Mouse (Mus musculus) urinary bladder, postnatal 4 days (tissue): ENCODE measurements at regions not wholly inside any gene's neighbourhood (a gene's known extent, or its start where the extent isn't known, plus 50 kb on each side); places are given as distances from the start of the nearest gene placed in this dataset.
A peak's percentile ranks its signal among the peaks of the same experiment; 100 is the strongest.
"Not testable (repeated sequence)": the region's sequence is repeated elsewhere in the genome, so short reads cannot be mapped to it uniquely, and the experiment has no call there.

ENCODE experiments used
- DNase-seq, 2 experiments: peaks; one replicate each; pipeline ENCODE4 v3.0.0; 2021 to 2022; ENCODE audit warnings: low spot score in 2 of 2

GRCm38 (mm10) chr7:111969198-111969887, 54.0 kb upstream of the Usp47 start:
- peak; percentile 55 to 77 for DNase-seq

GRCm38 (mm10) chr7:111968261-111968660, 55.0 kb upstream of the Usp47 start:
- no peak for DNase-seq

- no peak for DNase-seq
Observed at GRCm38 (mm10) chr7:111966716-111967115, 56.6 kb upstream of the Usp47 start.

- DNase-seq = no peak
Observed at GRCm38 (mm10) chr7:111963969-111964368, 59.3 kb upstream of the Usp47 start.

- no peak for DNase-seq
Observed at GRCm38 (mm10) chr7:111959977-111960376, 63.3 kb upstream of the Usp47 start.

- DNase-seq = no peak
Observed at GRCm38 (mm10) chr7:111956671-111957070, 66.6 kb upstream of the Usp47 start.

GRCm38 (mm10) chr7:111939631-111940030, 83.7 kb upstream of the Usp47 start:
- DNase-seq = no peak

- no peak for DNase-seq
Observed at GRCm38 (mm10) chr7:111937547-111937946, 85.8 kb upstream of the Usp47 start.

GRCm38 (mm10) chr7:111937102-111937501, 86.2 kb upstream of the Usp47 start:
- no peak for DNase-seq

- no peak for DNase-seq
Observed at GRCm38 (mm10) chr7:111932725-111933124, 90.6 kb upstream of the Usp47 start.

GRCm38 (mm10) chr7:111919961-111920360, 103.3 kb upstream of the Usp47 start:
- DNase-seq = no peak

- no peak for DNase-seq
Observed at GRCm38 (mm10) chr7:111903741-111904231, 119.5 kb upstream of the Usp47 start.

- DNase-seq = no peak
Observed at GRCm38 (mm10) chr7:111897016-111897415, 117.2 kb upstream of the Galnt18 start.

GRCm38 (mm10) chr7:111896255-111896654, 116.5 kb upstream of the Galnt18 start:
- peak in 1 of 2 experiments; percentile 28 for DNase-seq

GRCm38 (mm10) chr7:111882991-111883390, 103.2 kb upstream of the Galnt18 start:
- DNase-seq = no peak

GRCm38 (mm10) chr7:111880067-111880675, 100.4 kb upstream of the Galnt18 start:
- no peak for DNase-seq

- no peak for DNase-seq
Observed at GRCm38 (mm10) chr7:111877591-111877990, 97.8 kb upstream of the Galnt18 start.

GRCm38 (mm10) chr7:111875949-111876348, 96.2 kb upstream of the Galnt18 start:
- no peak for DNase-seq

- DNase-seq = no peak
Observed at GRCm38 (mm10) chr7:111869337-111869736, 89.6 kb upstream of the Galnt18 start.

GRCm38 (mm10) chr7:111863035-111863434, 83.3 kb upstream of the Galnt18 start:
- DNase-seq = no peak

- DNase-seq = not testable (repeated sequence)
Observed at GRCm38 (mm10) chr7:111858291-111858690, 78.5 kb upstream of the Galnt18 start.

- DNase-seq = no peak
Observed at GRCm38 (mm10) chr7:111856977-111857376, 77.2 kb upstream of the Galnt18 start.

- DNase-seq = no peak
Observed at GRCm38 (mm10) chr7:111855309-111855708, 75.5 kb upstream of the Galnt18 start.
